7 mouse cellular contexts compared by ENCODE assay signal in genomic region chr7:109985661-109986132, GRCm38 (mm10). TPM values are rescaled to one million over a fixed set of nuclear protein-coding genes. Genes with fewer than 3 reads are reported as not detected.
DNase-seq lines count a peak whose midpoint lies in the region; ATAC-seq and TF ChIP-seq lines count a peak whose summit lies in the region.

No protein-coding gene starts in this region.

- H3K4me1 ChIP-seq in brown adipose tissue, adult 24 weeks (ENCODE audit: control insufficient read depth, insufficient read depth, insufficient read length, low read length): no peaks in the 10 kb centered on the region
- H3K4me1 ChIP-seq in forebrain, postnatal 0 days (ENCODE audit: insufficient read depth): no peaks in the 10 kb centered on the region
- H3K4me1 ChIP-seq in lung, postnatal 0 days (ENCODE audit: insufficient read depth, low read depth, low read length): no peaks in the 10 kb centered on the region
- no peaks in the 10 kb centered on the region for H3K4me1 ChIP-seq in stomach, embryonic 16.5 days (ENCODE audit: control insufficient read depth, insufficient read depth, low read length)

- peak overlapping the region; percentile 61 for H3K9ac ChIP-seq in forebrain, postnatal 0 days
- H3K9ac ChIP-seq in lung, postnatal 0 days (replicated peaks; ENCODE audit: low read depth): peak overlapping the region; percentile 43
- peak overlapping the region; percentile 85 for H3K9ac ChIP-seq in stomach, embryonic 16.5 days (ENCODE audit: low read length)

- H3K4me2 ChIP-seq in forebrain, postnatal 0 days (ENCODE audit: low read depth): peak overlapping the region; percentile 68
- H3K4me2 ChIP-seq in lung, postnatal 0 days (replicated peaks; ENCODE audit: low read depth, low read length): peak overlapping the region; percentile 60
- H3K4me2 ChIP-seq in stomach, embryonic 16.5 days (ENCODE audit: low read depth, low read length): peak overlapping the region; percentile 88

- H3K36me3 ChIP-seq in forebrain, postnatal 0 days (ENCODE audit: insufficient read depth): peaks cover 9% of the 10 kb centered on the region; the same call in 1 of the 2 replicates
- peaks cover 10% of the 10 kb centered on the region; the same call in 1 of the 2 replicates for H3K36me3 ChIP-seq in lung, postnatal 0 days (ENCODE audit: insufficient read depth, low read length)
- no peaks in the 10 kb centered on the region for H3K36me3 ChIP-seq in stomach, embryonic 16.5 days (ENCODE audit: control insufficient read depth, insufficient read depth, low read length)

- ATAC-seq in forebrain, postnatal 0 days: peak; percentile 4; the same call in 1 of the 2 replicates
- ATAC-seq in lung, postnatal 0 days: peak; percentile 23
- no peak; the same call in 1 of the 2 replicates for ATAC-seq in stomach, embryonic 16.5 days (ENCODE audit: insufficient read depth, low FRiP score)

- WGBS in forebrain, postnatal 0 days: 1% methylated on average over 27 of the region's 27 CpGs
- under 1% methylated on average over 27 of the region's 27 CpGs for WGBS in lung, postnatal 0 days
- WGBS in stomach, embryonic 16.5 days: under 1% methylated on average over 27 of the region's 27 CpGs

- TF ChIP-seq CTCF in forebrain, postnatal 0 days (IDR thresholded peaks at IDR 0.05; ENCODE audit: low read depth): no peak; the same call in 1 of the 2 replicates
- no peak for TF ChIP-seq CTCF in lung, postnatal 0 days (IDR thresholded peaks at IDR 0.05)

- DNase-seq in ovary, postnatal 10 days (ENCODE audit: low spot score): peak; percentile 8
- no peak for DNase-seq in ovary, postnatal 36 days (ENCODE audit: low spot score)
- peak; percentile 27 for DNase-seq in forebrain, postnatal 0 days
- DNase-seq in lung, postnatal 0 days (ENCODE audit: low spot score): peak; percentile 32
- DNase-seq in frontal cortex, adult 2 months (ENCODE audit: extremely low spot score in 1 of 2, low spot score in 1 of 2): no peak

- peak overlapping the region; percentile 25 for H3K27ac ChIP-seq in brown adipose tissue, adult 24 weeks (replicated peaks; ENCODE audit: low read depth, low read length)
- H3K27ac ChIP-seq in forebrain, postnatal 0 days (ENCODE audit: low read depth, low read length): peak overlapping the region; percentile 30; the same call in 1 of the 2 replicates
- H3K27ac ChIP-seq in lung, postnatal 0 days (ENCODE audit: low read length): peak overlapping the region; percentile 47; the same call in 1 of the 2 replicates
- peak overlapping the region; percentile 77 for H3K27ac ChIP-seq in stomach, embryonic 16.5 days (ENCODE audit: low read length)

- no peak for TF ChIP-seq EP300 in lung, postnatal 0 days (IDR thresholded peaks at IDR 0.05)

- H3K4me3 ChIP-seq in brown adipose tissue, adult 24 weeks (ENCODE audit: insufficient read depth, low read depth, low read length): peak overlapping the region; percentile 67
- peak overlapping the region; percentile 60 for H3K4me3 ChIP-seq in forebrain, postnatal 0 days (ENCODE audit: low read depth, low read length)
- H3K4me3 ChIP-seq in lung, postnatal 0 days (ENCODE audit: low read depth, low read length): peak overlapping the region; percentile 44
- H3K4me3 ChIP-seq in stomach, embryonic 16.5 days (replicated peaks; ENCODE audit: low read length): peak overlapping the region; percentile 68

- H3K27me3 ChIP-seq in forebrain, postnatal 0 days (ENCODE audit: insufficient read depth, low read length): no peaks in the 10 kb centered on the region
- H3K27me3 ChIP-seq in lung, postnatal 0 days (replicated peaks; ENCODE audit: insufficient read depth, low read length): no peaks in the 10 kb centered on the region
- no peaks in the 10 kb centered on the region for H3K27me3 ChIP-seq in stomach, embryonic 16.5 days (ENCODE audit: control insufficient read depth, insufficient read depth, low read length)

- no peaks in the 10 kb centered on the region for H3K9me3 ChIP-seq in forebrain, postnatal 0 days (ENCODE audit: low read length)
- H3K9me3 ChIP-seq in lung, postnatal 0 days (ENCODE audit: low read length): no peaks in the 10 kb centered on the region
- no peaks in the 10 kb centered on the region for H3K9me3 ChIP-seq in stomach, embryonic 16.5 days (replicated peaks; ENCODE audit: control insufficient read depth, low read length)

RNA-seq across cellular contexts. Expression of gene Tmem41b, which starts 1.0 kb away (rescaled TPM):
- polyA plus RNA-seq in brown adipose tissue, adult 24 weeks (2012; ENCODE audit: insufficient read depth, insufficient read length, missing spikeins): 39.6 and 66.6 TPM in 2 replicates
- total RNA-seq in forebrain, postnatal 0 days (2014; rRNA removed): 48.6 and 63.2 TPM in 2 replicates
- 38.6 and 46.4 TPM in 2 replicates for polyA plus RNA-seq in forebrain, postnatal 0 days (2015; fragmentation: Nextera tagmentation; extraction: Ambion mirVana)
- polyA plus RNA-seq in lung, postnatal 0 days (2015; fragmentation: Nextera tagmentation; extraction: Ambion mirVana): 71.9 and 75.3 TPM in 2 replicates
- 67.5 and 73.8 TPM in 2 replicates for polyA plus RNA-seq in stomach, embryonic 16.5 days (2015; fragmentation: Nextera tagmentation; extraction: Ambion mirVana)
- 37.6 and 42.3 TPM in 2 replicates for polyA plus RNA-seq in frontal cortex, adult 2 months (2012; rRNA removed)

RNA-seq across cellular contexts. Expression of gene Dennd5a, which starts 25.4 kb away (rescaled TPM):
- polyA plus RNA-seq in brown adipose tissue, adult 24 weeks (2012; ENCODE audit: insufficient read depth, insufficient read length, missing spikeins): 94.7 and 95.4 TPM in 2 replicates
- total RNA-seq in forebrain, postnatal 0 days (2014; rRNA removed): 144 and 156 TPM in 2 replicates
- polyA plus RNA-seq in forebrain, postnatal 0 days (2015; fragmentation: Nextera tagmentation; extraction: Ambion mirVana): 24.0 and 28.0 TPM in 2 replicates
- polyA plus RNA-seq in lung, postnatal 0 days (2015; fragmentation: Nextera tagmentation; extraction: Ambion mirVana): 36.4 and 40.1 TPM in 2 replicates
- polyA plus RNA-seq in stomach, embryonic 16.5 days (2015; fragmentation: Nextera tagmentation; extraction: Ambion mirVana): 24.7 and 27.3 TPM in 2 replicates
- polyA plus RNA-seq in frontal cortex, adult 2 months (2012; rRNA removed): 220 and 223 TPM in 2 replicates

RNA-seq across cellular contexts. Expression of gene Ipo7, which starts 32.4 kb away (rescaled TPM):
- 51.7 and 64.6 TPM in 2 replicates for polyA plus RNA-seq in brown adipose tissue, adult 24 weeks (2012; ENCODE audit: insufficient read depth, insufficient read length, missing spikeins)
- 88.0 and 97.9 TPM in 2 replicates for total RNA-seq in forebrain, postnatal 0 days (2014; rRNA removed)
- polyA plus RNA-seq in forebrain, postnatal 0 days (2015; fragmentation: Nextera tagmentation; extraction: Ambion mirVana): 21.7 and 26.5 TPM in 2 replicates
- polyA plus RNA-seq in lung, postnatal 0 days (2015; fragmentation: Nextera tagmentation; extraction: Ambion mirVana): 12.7 and 15.3 TPM in 2 replicates
- polyA plus RNA-seq in stomach, embryonic 16.5 days (2015; fragmentation: Nextera tagmentation; extraction: Ambion mirVana): 49.4 and 49.5 TPM in 2 replicates
- polyA plus RNA-seq in frontal cortex, adult 2 months (2012; rRNA removed): 46.6 and 49.4 TPM in 2 replicates

Comparison
In these comparisons a context has a peak if more than half of its experiments do, and no peak if none do; other contexts are left out.
1. DNase-seq: peak in ovary, postnatal 10 days (single experiment), forebrain, postnatal 0 days (single experiment) and lung, postnatal 0 days (single experiment); none in ovary, postnatal 36 days (single experiment) and frontal cortex, adult 2 months (0 of 2).
2. H3K27ac ChIP-seq: peak in every context shown above with its lines; median percentile 77 in stomach, embryonic 16.5 days; 47 in lung, postnatal 0 days; 30 in forebrain, postnatal 0 days; 25 in brown adipose tissue, adult 24 weeks.
3. Peak in every context shown above with its lines, with median percentiles within 50 percentile points of each other: H3K4me3 ChIP-seq, H3K4me2 ChIP-seq and H3K9ac ChIP-seq.